Mouse (Mus musculus): ENCODE data around the gene Wdr66.
A peak's percentile ranks its signal among the peaks of the same experiment; 100 is the strongest.

Gene Wdr66

DNA sequence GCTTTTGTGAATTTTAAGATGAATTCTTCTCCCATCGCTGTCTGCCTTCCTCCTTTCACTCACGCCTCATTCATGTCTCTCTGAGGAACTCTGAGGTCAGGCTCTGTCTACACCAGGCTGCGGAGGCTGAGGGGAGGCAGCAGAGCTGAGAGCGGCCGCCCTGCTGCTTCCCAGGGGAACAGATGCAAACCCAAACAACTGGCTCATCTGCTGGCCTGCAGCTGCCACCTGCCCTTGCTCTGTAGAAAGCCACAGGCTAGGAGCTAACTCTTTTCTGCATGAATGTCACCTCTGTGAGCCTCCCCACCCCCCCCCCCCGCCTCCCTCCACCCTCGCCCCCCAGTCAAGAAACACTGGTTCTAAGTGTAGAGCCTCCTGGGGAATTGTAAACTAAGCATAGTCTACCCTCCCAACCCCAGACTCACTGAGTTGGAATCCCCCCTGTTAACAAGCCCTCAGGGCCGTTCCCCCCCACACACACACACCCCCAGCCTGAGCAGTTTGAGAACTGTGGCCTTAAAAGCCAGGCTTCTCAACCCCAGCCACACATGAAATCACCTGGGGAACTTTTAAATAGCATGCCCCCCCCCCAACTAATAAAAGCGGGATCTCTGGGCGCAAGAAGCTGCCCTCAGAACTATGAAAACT lies 63.4 kb downstream of the Wdr66 start:
- no peak for DNase-seq (ENCODE audit: low read depth)

DNA sequence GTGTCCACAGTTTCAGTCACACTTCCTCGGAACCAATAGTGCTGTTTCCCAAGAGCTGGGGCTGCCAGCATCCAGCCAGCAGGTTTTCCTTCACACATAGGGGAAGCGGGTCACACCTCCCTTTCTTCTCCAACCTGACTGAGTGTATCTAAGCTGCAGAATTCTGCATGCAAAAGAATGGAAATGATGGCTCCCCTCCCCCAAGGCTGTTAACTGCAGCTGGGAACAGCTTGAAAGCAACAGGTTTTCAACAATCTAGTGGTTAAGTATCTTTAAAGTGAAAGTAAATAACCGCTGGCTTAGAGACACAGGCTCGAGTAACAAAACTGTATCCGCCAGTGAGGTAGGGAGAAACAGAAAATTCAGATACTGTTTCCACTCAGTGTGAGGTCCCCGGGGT lies 66.1 kb downstream of the Wdr66 start:
- DNase-seq (ENCODE audit: low read depth) = no peak

DNA sequence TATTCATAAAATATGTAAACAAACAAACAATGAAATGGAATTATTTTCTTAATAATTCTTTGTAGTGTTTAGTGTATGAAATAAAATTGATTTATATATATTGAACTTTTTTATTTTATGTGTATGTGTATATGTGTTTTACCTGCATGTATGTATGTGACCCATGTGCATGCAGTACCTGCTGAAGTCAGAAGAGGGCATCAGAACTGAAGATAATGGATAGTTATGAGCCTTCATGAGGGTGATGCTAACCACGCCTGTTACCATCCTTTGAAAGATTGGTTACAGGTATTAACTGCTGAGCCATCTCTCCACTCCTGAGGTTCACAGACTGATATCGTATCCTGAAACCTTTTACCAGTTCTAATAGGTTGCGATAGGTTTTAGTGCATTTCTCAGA lies 68.2 kb downstream of the Wdr66 start:
- no peak for DNase-seq (ENCODE audit: low read depth)

DNA sequence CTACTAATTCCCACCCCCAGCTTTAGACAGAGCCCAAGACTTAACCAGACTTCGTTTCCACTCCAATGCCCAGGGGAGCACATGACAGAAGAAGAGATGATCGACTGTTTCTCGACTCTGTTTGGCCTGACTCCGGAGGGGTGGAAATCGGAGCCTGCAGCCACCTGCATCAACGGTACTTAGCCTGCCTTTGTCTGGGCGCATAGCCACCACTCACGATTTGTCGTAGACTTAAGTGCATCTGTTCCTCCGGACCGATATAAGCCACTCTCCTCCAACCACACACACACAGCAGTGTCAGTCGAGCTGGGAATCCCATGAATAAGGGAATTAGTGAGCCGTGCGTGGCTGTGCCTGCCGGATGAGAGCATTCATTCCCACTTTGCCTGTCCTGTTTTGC lies 72.3 kb downstream of the Wdr66 start:
- DNase-seq (ENCODE audit: low read depth) = no peak

DNA sequence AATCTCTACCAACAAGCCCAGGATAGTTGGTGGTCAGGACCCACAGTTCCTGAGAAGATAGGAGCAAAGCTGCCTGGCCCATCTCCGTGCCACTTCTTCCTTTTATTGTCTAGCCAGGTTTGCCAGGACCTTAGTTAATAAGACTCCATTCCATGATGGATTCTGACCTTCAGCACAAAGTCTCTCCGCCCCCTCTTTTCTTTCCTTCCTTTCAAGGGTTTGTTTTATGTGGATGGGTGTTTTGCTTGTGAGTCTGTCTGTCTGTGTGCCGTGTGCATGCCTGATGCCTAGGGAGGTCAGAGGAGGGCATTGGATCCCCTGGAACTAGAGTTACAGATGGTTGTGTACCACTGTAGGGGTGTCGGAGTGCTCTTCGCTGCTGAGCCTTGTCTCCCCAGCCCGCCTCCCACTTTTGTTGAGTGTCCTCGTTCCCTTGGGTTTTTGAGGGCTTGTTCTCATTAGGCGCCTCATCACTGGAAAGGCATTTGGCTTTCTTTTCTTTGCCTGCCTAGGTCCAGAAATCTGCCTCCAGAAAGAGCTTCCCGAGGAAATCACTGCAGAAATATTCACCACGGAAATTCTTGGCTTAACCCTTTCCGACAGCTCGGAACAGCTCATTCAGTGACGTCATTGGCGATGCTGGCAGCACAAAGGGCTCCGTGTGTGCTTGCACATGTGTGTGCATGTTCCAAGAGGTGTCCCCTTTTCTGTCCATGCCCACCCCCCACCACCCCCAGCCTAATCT lies 74.3 kb downstream of the Wdr66 start:
- DNase-seq (ENCODE audit: low read depth) = peak; percentile 68

DNA sequence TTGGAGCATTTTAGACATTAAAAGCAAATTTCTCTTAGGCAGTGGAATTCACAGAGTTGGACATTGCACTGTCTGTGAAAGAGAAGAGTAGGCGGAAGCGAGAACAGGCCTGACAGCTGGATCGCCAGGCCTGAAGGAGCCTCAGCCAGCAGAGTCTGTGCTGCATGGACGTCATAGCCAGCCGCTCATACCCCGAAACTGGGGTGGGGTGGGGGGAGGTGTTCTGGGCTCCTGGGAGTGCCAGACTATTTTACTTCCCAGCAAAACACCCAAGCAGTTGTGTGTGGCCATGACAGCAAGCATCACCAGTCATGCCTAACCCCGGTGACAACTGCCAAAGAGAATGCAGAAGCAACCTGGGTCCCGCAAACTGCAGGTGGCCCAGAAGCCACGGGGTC lies 74.8 kb downstream of the Wdr66 start:
- DNase-seq (ENCODE audit: low read depth) = no peak

DNA sequence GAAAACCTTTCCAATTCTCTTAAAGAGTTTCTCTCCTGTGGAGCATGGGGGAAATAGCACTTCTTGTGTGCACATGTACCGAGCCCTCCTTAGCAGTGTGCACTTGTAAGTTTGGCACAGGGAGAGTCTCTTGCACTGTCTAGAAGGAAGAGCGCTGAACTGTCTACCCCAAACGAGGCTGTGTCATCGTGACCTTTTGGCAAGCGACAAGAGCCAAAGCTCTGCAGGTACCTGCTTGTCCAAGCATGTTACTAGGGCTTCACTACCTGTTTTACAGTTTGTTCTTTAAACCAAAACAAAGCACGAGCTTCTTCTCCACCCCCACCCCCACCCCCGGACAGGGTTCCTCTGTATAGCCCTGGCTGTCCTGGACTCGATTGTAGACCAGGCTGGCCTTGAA lies 75.8 kb downstream of the Wdr66 start:
- no peak for DNase-seq (ENCODE audit: low read depth)

DNA sequence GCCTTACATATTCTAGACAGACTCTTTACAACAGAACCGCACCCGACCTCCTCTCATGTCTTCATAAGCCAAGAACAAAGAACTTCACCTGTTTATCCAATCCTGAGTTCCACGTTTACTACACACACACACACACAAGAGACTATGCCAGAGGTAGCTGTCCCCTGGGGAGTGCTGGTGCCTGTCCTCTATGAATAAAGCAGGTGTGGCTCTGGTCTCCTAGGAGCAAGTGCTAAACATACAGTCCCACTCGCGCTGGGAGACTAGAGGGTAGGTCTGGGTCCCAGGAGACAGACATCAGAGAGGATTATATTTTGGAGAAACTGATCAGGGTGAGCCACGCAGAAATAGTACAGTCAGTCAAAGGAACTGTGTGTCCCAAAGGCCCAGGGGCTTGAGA lies 81.7 kb downstream of the Wdr66 start:
- no peak for DNase-seq (ENCODE audit: low read depth)

DNA sequence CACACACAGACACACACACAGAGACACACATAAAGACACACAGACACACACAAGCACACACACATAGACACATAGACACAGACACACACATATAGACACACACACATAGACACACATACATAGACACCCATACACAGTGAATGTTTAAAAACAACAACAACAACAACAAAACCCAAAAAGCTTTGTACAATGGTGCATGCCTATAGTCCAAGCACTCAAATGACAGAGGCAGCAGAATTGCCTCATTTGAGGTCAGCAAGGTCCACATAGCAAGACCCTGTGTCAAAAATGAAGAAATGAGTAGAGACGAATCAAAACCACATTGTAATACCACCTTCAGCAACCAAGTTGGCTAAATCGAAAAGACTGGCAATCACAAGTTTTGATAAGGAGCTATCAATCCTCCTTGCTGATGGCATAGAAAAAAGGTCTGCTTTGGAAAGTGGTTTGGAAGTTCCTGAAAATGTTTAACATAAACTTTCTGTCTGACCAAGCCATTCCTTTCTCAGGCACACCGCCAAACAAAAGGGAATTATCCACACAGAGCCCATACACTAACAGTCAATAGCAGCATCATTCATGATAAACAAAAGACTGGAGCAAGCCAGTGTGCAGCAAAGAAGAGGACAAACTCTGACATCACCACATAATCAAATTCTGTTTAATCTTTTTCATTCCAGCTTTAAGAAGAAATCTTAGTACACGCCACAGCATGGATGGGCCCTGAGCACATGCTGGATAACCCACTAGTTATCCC lies 84.5 kb downstream of the Wdr66 start:
- no peak for DNase-seq (ENCODE audit: low read depth)

DNA sequence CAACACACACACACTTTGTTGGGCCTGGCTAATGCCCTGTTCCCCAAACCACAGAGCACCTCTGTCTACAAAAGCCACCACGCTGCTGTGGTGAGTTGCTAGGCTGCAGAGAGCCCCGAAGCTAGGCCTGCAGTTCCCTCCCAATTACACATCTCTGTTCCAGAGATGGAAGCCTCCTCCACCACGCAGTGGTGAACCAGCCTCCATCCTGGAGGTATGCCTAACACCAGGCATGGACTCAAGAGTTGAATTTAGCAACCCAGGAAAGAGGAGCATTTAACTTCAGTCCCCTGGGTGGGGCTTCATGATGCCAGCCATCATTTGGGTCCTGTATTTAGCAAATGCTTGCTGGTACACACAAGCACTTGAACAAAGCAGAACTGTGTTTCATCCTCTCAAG lies 86.6 kb downstream of the Wdr66 start:
- no peak for DNase-seq (ENCODE audit: low read depth)

DNA sequence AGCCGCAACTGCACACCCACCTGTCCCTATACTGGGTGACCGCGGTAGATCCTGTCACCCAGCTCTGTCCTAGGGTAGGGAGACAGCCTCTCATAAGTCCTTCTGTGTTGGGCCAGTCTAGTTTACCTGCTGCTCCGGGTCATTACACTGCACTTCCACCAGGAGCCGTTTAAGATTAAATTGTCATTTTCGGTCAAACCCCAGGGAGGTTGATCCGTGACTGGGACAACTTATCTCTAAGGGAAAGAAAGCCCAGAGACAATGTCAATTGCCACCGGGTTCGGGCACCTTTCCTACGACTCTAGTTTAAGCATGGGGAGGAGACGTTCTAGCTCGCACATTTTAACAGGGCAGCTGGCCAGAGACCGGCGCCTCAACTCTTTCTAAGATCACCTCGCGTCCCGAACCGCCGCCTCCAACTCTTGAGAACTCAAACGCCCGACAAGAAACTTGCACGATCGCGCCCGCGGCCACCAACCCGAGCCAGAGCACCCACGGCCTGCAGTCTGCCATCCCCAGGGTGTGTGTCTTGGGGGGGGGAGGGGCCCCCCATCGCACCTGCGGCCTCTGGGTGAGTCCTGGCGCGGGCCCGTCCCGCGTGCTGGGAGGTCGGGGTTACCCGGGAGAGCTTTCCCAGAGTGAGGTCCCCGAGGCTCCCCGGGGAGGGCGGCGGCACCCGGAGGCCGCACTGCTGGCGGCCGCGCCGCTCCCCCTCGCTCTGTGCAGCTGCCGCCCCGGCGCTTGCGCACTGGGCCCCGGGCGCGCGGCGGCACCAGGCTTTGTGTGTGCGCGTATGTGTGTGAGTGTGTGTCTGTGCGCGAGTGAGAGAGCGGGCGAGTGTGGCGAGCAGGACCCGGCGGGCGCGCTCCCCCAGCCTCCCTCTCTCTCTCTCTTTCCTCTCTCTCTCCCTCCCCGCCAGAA lies 92.1 kb downstream of the Wdr66 start, which contains the start of gene Bcl7a:
Gene Bcl7a, plus strand, starts transcription at position 128 of the 921 bp plus-strand sequence.
- no peak for DNase-seq (ENCODE audit: low read depth)

DNA sequence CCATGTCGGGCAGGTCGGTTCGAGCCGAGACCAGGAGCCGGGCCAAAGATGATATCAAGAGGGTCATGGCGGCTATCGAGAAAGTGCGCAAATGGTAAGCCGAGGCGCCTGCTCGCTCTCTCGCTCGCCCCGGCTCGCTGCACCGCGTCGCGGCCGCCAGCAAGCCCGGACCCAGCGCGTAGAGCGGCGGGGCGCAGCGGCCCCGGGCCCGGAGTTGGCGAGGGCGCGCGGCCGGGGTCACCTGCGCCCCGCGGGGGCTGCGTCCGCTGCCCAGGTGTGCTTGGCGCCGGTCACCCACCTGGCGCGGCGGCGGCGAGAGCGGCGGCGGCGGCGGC lies 92.7 kb downstream of the Wdr66 start:
- DNase-seq (ENCODE audit: low read depth) = no peak

DNA sequence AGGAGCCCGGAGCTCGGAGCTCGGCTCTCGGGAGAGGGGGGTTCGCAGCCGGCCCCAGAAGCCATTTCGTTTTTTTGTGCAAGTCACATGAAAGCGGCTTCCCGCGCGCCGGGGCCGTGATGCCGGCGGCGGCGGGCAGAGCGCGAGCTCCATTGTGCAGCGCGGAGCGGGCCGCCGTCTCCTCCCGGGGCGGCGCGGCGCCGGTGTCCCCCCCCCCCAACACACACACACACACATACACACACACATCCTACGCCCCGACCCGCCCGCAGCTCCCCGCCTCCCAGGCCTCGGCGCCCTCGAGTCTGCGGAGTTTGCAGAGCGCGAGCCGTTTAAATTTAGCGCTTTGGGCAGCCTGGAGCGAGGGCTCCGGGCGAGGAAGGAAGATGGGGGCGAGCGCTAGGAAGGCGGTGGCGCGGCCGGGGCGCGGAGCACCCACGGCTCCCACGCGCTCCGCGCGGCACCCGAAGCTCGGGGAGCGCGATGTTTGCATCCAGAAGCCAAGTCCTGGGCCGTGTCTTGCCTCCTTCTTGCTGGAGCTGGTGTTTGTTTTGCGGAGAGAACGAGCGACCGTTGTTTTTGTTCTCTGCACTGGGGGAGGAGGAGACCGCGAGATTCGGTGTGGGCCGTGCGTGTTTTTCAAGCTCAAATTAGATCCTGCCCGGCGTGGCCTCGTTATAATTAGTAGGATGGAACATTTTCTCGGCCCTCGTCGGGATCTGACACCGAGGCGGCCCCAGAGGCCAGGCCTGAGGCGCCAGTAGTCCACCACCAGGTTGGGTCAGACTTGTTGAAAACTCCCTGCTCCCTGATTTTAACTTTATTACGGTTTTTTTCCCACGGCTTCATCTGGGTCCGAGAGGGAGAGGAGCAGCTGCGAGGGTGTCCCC lies 93.3 kb downstream of the Wdr66 start:
- no peak for DNase-seq (ENCODE audit: low read depth)

DNA sequence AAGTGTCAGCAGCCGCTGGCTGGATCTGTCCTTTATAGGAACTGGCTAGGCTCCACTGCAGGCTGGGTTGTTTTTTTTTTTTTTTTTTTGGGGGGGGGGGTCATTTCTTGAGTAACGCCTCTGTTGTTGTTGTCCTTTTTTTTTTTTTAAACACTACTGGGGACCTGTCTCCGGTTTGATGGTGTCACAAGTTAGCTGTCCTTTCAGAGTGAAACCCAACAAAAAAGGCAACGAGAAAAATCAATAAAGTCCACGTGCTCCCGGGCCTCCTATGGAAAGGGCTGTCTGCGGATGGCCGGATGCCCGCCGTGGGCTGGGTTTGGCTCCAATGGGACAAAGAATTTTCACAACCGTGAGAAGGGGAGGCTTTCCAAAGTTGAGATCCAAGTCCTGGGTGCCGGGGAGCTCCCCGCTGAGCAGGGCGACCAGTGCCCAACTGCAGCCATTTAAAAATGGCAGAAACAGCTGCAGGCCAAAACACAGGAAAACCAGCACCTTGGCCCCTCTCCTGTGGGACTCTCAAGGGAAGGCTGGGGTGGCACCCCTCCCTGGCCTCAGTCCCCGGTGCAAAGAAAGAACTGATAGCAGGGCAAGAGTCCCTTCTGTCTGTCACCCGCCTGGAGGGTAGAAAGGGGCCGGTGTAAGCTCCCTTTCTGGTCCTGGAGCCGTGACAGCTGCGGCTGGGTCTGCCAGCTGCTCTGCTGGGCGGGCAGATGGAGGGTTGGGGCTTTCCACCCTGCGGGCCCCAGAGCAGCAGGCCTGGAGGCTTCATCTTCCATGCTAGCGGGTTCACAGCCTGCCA lies 94.2 kb downstream of the Wdr66 start:
- DNase-seq (ENCODE audit: low read depth) = peak; percentile 76

DNA sequence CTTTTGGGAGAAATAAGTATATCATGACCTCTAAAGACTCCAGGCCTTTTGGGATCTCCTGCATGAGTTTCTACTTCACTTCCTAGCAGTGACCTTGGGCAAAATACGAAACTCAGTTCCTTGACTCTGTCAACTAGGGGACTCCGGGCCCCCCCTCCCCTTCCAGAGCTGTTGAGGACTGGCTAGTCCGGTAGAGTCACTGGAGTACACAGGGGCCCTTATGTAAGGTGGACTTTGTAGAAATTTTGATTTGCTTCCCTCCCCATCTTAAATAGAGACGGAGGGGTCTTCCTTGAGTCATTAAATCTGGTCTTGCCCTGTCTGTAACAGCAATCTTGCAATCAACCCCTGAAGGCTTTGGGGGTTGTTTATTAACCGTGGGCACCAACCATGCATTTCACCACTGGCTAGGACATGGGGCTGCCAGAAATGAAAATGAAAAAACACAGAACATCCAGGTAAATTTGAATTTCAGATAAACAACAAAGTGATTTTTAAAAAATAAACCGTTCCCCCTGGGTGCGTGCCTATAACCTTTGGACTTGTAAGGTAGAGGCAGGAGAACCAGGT lies 94.9 kb downstream of the Wdr66 start:
- DNase-seq (ENCODE audit: low read depth) = no peak

DNA sequence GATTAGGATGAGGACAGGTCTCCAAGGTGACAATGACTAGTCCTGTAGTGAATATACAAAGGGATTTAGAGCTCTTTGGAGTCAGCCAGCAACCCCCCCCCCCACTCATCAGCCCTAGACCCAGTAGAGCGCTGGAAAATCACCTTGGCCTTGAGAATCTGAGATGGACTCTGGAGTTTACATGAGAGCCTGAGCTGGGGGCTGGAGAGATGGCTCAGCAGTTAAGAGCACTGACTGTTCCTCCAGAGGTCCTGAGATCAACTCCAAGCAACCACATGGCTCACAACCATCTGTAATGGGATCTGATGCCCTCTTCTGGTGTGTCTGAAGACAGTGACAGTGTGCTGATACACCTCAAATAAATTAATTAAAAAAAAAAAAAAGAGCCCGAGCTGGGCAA lies 96.1 kb downstream of the Wdr66 start:
- DNase-seq (ENCODE audit: low read depth) = no peak

DNA sequence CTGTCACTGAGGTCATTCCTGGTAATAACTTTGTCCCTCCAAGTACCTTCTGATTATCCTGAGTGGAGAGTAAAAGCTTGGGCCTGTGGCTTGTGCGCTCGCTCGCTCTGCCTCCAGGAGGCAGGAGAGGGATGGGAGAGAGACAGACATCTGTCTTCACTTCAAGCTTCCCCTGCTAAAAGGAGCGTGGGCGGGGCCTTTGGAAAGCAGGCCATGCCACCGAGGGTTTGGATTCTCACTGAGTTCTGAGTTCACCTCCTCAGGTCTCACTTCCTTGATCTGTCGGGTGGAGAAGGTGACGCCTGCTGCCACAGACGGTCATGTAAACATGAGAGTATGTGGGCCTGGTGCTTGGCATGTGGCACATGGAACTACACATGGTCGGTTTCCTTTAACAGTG lies 98.5 kb downstream of the Wdr66 start:
- DNase-seq (ENCODE audit: low read depth) = no peak

DNA sequence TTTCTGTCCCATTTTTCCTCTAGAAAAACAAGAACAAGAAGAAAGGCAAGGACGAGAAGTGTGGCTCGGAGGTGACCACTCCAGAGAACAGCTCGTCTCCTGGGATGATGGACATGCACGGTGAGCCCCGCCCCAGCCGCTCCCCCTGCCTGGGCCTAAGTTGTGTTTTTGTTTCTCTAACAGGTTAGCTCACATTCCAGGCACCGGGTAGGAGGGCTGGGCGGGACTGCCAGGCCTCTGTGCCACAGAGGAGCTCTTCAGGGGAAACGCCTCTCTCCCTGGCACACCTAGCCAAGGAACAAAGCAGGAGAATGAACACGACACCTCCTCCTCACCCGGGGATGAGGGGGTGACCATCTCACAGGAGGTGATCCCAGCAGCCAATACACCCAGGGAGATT lies 104.0 kb downstream of the Wdr66 start:
- DNase-seq (ENCODE audit: low read depth) = no peak

DNA sequence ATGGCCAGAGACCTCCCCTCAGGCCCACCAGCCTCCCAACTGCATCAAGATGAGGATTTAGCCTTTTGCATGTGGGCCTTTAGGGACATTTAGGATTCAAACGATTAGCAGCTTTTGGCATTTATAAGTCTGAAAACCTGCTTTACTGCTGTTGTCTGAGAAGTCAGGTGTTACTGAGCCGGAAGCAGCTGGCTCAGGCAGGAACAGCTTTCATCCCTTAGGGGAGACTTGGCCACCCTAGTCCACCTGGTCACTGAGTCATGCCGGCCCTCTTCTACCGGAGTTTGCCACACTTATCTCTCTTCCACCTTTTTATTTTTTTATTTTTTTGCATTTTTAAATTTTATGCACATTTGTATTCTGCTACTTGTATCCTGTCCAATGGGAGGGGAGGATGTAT lies 105.4 kb downstream of the Wdr66 start:
- DNase-seq (ENCODE audit: low read depth) = no peak

DNA sequence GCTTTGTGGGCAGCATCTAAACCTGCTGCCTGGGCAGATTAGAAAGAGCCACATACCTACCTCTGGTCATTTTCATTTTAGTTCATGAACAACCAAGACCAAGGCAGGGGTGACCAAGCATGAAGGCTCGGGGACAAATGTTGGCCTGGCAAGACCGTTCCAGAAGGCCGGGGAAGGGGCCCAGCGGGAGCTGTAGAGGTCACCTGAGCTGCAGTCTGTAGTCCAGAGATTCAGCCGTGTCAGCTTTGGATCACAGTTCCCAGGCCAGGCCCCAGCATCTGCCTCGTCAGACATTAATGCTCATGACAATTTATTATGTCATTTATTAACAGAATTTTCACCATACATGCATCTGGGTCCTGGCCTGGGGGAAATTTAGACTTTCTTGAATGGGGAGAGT lies 107.5 kb downstream of the Wdr66 start:
- no peak for DNase-seq (ENCODE audit: low read depth)
